Mouse (Mus musculus) gastrocnemius, postnatal 4 days (tissue): ENCODE measurements around the gene Gm4871. TPM values are rescaled to one million over a fixed set of nuclear protein-coding genes. Genes with fewer than 3 reads are reported as not detected.

Experiments
- DNase-seq, 2 experiments: peaks; one replicate each; pipeline ENCODE4 v3.0.0; 2021 to 2022; ENCODE audit warnings: low spot score in 2 of 2, mixed read lengths in 2 of 2
- total RNA-seq, 2 experiments: library from RNA; stranded (reverse); gene quantifications; 2 replicates each; pipeline ENCODE4 v1.2.3; 2021

The Gm4871 gene
- total RNA-seq, 2 experiments from 2014 or later = not detected

- DNase-seq = no peak
Measured at GRCm38 (mm10) chr5:144998491-144998890, 34.1 kb downstream of the Gm4871 start.

GRCm38 (mm10) chr5:144990481-144990880, 42.1 kb downstream of the Gm4871 start:
- DNase-seq = no peak

GRCm38 (mm10) chr5:144990051-144990450, 42.5 kb downstream of the Gm4871 start:
- no peak for DNase-seq

- no peak for DNase-seq
Measured at GRCm38 (mm10) chr5:144989061-144989405, 43.5 kb downstream of the Gm4871 start.

GRCm38 (mm10) chr5:144988340-144989060, 44.1 kb downstream of the Gm4871 start:
- DNase-seq = peak in 1 of 2 experiments; percentile 23

GRCm38 (mm10) chr5:144987561-144987960, 45.0 kb downstream of the Gm4871 start:
- no peak for DNase-seq

GRCm38 (mm10) chr5:144984839-144985238, 47.7 kb downstream of the Gm4871 start:
- DNase-seq = no peak

GRCm38 (mm10) chr5:144983227-144983626, 49.3 kb downstream of the Gm4871 start:
- DNase-seq = no peak

Other genes starting within 250 kb of the Gm4871 start
- 10 to 100 TPM; 24.7 to 27.0 TPM for gene Smurf1, start 66.9 kb downstream of the Gm4871 start, total RNA-seq
- not detected for gene 1700018F24Rik, start 10.2 kb upstream of the Gm4871 start, total RNA-seq
- gene Arpc1a, start 51.1 kb upstream of the Gm4871 start, total RNA-seq = 10 to 100 TPM; 65.0 to 66.6 TPM
- not detected for gene Kpna7, start 51.3 kb upstream of the Gm4871 start, total RNA-seq
- 100 to 1,000 TPM; 124 to 142 TPM for gene Arpc1b, start 81.5 kb upstream of the Gm4871 start, total RNA-seq
- 10 to 100 TPM; 75.9 to 79.5 TPM for gene Pdap1, start 107.5 kb upstream of the Gm4871 start, total RNA-seq
- 10 to 100 TPM; 80.9 to 82.5 TPM for gene Bud31, start 107.6 kb upstream of the Gm4871 start, total RNA-seq
- gene Ptcd1, start 134.4 kb upstream of the Gm4871 start, total RNA-seq = 10 to 100 TPM; 13.2 to 16.6 TPM
- 10 to 100 TPM; 17.1 to 20.1 TPM for gene Cpsf4, start 134.5 kb upstream of the Gm4871 start, total RNA-seq
- 100 to 1,000 TPM; 464 to 480 TPM for gene Atp5j2, start 159.3 kb upstream of the Gm4871 start, total RNA-seq
- gene Zkscan14, start 169.1 kb upstream of the Gm4871 start, total RNA-seq = 1 to 10 TPM; 5.5 to 7.3 TPM
- gene Zkscan5, start 171.8 kb upstream of the Gm4871 start, total RNA-seq = 10 to 100 TPM; 11.3 to 11.9 TPM
- 10 to 100 TPM; 19.0 to 22.9 TPM for gene Zfp655, start 199.0 kb upstream of the Gm4871 start, total RNA-seq
- 10 to 100 TPM; 12.6 to 15.4 TPM for gene Zscan25, start 247.7 kb upstream of the Gm4871 start, total RNA-seq